Mouse (Mus musculus): ENCODE measurements around the gene Ttc14. TPM values are rescaled to one million over a fixed set of nuclear protein-coding genes. Genes with fewer than 3 reads are reported as not detected.

The Ttc14 gene
- polyA plus RNA-seq (2017; shearing (Covaris generic)): 133 TPM

GRCm38 (mm10) chr3:33799617-33800512, at the start of gene Ttc14:
TSS of gene Ttc14 (plus strand) at chr3:33799832.

DNA sequence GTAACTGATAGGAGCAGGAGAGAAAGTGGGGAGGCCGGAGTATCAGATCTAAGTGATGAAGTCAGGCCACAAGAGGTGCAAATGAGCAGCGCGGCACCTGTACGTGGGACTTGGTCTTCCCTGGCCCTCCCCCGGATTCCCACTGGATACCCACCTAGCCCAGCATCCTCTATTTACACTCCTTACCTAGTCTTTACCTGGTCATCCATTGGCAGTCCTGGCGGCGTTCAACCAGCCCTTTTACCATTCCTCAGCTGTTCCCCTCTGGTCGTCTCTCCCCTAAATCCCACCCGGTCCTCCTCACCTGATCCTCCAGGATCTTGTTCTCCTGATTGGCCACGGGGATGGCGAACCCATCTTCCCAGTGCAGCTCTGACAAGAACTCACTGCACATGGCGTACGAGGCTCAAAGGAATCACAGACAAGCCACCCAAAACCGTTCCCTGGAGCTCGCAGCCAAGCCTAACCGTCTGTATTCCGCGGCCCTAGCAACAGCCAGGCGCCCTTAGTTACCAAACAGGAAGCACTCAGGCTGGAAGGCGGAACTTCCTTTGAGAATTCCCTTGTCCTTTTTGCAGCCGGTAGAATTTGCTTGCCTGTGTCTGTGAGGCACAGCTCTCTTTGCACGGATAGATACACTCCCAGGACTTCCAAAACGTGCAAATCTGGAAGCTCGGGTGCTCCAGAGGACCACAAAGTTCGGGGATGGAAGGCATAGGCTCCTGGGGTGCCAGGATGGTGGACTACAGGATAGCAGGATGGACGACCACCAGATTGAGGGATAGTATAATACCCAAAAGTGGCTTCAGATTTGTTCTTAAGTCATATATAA, 44.4 kb downstream of the Ttc14 start, which contains the start of gene Ccdc39:
Ccdc39 (minus strand) TSS at position 510 of the 832 bp plus-strand sequence.

Other genes starting within 250 kb of the Ttc14 start
- not detected for gene Ccdc39, start 44.5 kb downstream of the Ttc14 start, polyA plus RNA-seq (2017; shearing (Covaris generic))
- gene Fxr1, start 220.1 kb downstream of the Ttc14 start, polyA plus RNA-seq (2017; shearing (Covaris generic)): 58.6 TPM

All from effector memory CD4-positive, alpha-beta T cell, adult 5 months (primary cell).